Mouse (Mus musculus): ENCODE data around the gene Phkg2. TPM values are rescaled to one million over a fixed set of nuclear protein-coding genes. Genes with fewer than 3 reads are reported as not detected.

The Phkg2 gene
- polyA plus RNA-seq (2014; fragmentation: Nextera tagmentation; extraction: Ambion mirVana), result 54.8 and 61.6 TPM in 2 replicates

- Histone ChIP-seq H3K27ac (replicated peaks; ENCODE audit: low read depth, low read length) (peak within 1 kb of the TSS; percentile 81), H3K9me3 (ENCODE audit: control insufficient read depth, low read length) (no peaks in the 10 kb centered on the region), H3K4me2 (ENCODE audit: low read length) (peak within 1 kb of the TSS; percentile 79), H3K27me3 (ENCODE audit: control insufficient read depth, insufficient read depth, low read length) (no peaks in the 10 kb centered on the region), H3K4me1 (ENCODE audit: control insufficient read depth, insufficient read depth, low read length) (peaks cover 20% of the 10 kb centered on the region), H3K9ac (replicated peaks; ENCODE audit: low read length) (peak within 1 kb of the TSS; percentile 85), H3K4me3 (replicated peaks; ENCODE audit: low read depth, low read length) (peak within 1 kb of the TSS; percentile 69), H3K36me3 (ENCODE audit: control insufficient read depth, insufficient read depth, low read length) (peaks cover 26% of the 10 kb centered on the region)
- DNase-seq (peak; percentile 96), ATAC-seq (ENCODE audit: low FRiP score, low TSS enrichment) (peak; percentile 98)
- under 1% methylated on average over 17 of the region's 17 CpGs for WGBS
These were observed at the start of gene Phkg2 for GRCm38 (mm10) chr7:127572895-127573471. Gene Phkg2, plus strand, starts transcription at chr7:127573340.

GRCm38 (mm10) chr7:127541671-127542070 lies 31.5 kb upstream of the Phkg2 start:
- no peaks in the 10 kb centered on the region for H3K27me3 ChIP-seq (ENCODE audit: control insufficient read depth, insufficient read depth, low read length)
- H3K4me2 ChIP-seq (ENCODE audit: low read length), result no peak overlapping the region
- no peak overlapping the region for H3K27ac ChIP-seq (replicated peaks; ENCODE audit: low read depth, low read length)
- H3K9me3 ChIP-seq (ENCODE audit: control insufficient read depth, low read length), result no peaks in the 10 kb centered on the region
- no peaks in the 10 kb centered on the region for H3K4me1 ChIP-seq (ENCODE audit: control insufficient read depth, insufficient read depth, low read length)
- 95% methylated on average over 3 of the region's 3 CpGs for WGBS
- H3K9ac ChIP-seq (replicated peaks; ENCODE audit: low read length), result no peak overlapping the region
- no peak for DNase-seq
- peaks cover 93% of the 10 kb centered on the region for H3K36me3 ChIP-seq (ENCODE audit: control insufficient read depth, insufficient read depth, low read length)
- no peak overlapping the region for H3K4me3 ChIP-seq (replicated peaks; ENCODE audit: low read depth, low read length)
- no peak for ATAC-seq (ENCODE audit: low FRiP score, low TSS enrichment)

- Histone ChIP-seq H3K9ac (replicated peaks; ENCODE audit: low read length) (no peak overlapping the region), H3K4me3 (replicated peaks; ENCODE audit: low read depth, low read length) (no peak overlapping the region), H3K4me2 (ENCODE audit: low read length) (no peak overlapping the region), H3K27ac (replicated peaks; ENCODE audit: low read depth, low read length) (no peak overlapping the region), H3K27me3 (ENCODE audit: control insufficient read depth, insufficient read depth, low read length) (no peaks in the 10 kb centered on the region), H3K4me1 (ENCODE audit: control insufficient read depth, insufficient read depth, low read length) (no peaks in the 10 kb centered on the region), H3K36me3 (ENCODE audit: control insufficient read depth, insufficient read depth, low read length) (peaks cover 82% of the 10 kb centered on the region), H3K9me3 (ENCODE audit: control insufficient read depth, low read length) (no peaks in the 10 kb centered on the region)
- 93% methylated on average over 15 of the region's 15 CpGs for WGBS
- no peak for ATAC-seq (ENCODE audit: low FRiP score, low TSS enrichment)
- no peak for DNase-seq
These were observed 23.9 kb upstream of the Phkg2 start for GRCm38 (mm10) chr7:127549116-127549835.

GRCm38 (mm10) chr7:127551558-127551957 lies 21.6 kb upstream of the Phkg2 start:
- H3K4me2 ChIP-seq (ENCODE audit: low read length), result no peak overlapping the region
- H3K36me3 ChIP-seq (ENCODE audit: control insufficient read depth, insufficient read depth, low read length), result peaks cover 85% of the 10 kb centered on the region
- H3K9ac ChIP-seq (replicated peaks; ENCODE audit: low read length), result no peak overlapping the region
- DNase-seq (no peak), ATAC-seq (ENCODE audit: low FRiP score, low TSS enrichment) (no peak)
- H3K9me3 ChIP-seq (ENCODE audit: control insufficient read depth, low read length), result no peaks in the 10 kb centered on the region
- no peaks in the 10 kb centered on the region for H3K27me3 ChIP-seq (ENCODE audit: control insufficient read depth, insufficient read depth, low read length)
- H3K4me3 ChIP-seq (replicated peaks; ENCODE audit: low read depth, low read length), result no peak overlapping the region
- WGBS, result 96% methylated on average over 8 of the region's 8 CpGs
- H3K4me1 ChIP-seq (ENCODE audit: control insufficient read depth, insufficient read depth, low read length), result no peaks in the 10 kb centered on the region
- no peak overlapping the region for H3K27ac ChIP-seq (replicated peaks; ENCODE audit: low read depth, low read length)

- DNase-seq, result no peak
- Histone ChIP-seq H3K9ac (replicated peaks; ENCODE audit: low read length) (no peak overlapping the region), H3K36me3 (ENCODE audit: control insufficient read depth, insufficient read depth, low read length) (peaks cover 87% of the 10 kb centered on the region), H3K4me3 (replicated peaks; ENCODE audit: low read depth, low read length) (no peak overlapping the region), H3K4me1 (ENCODE audit: control insufficient read depth, insufficient read depth, low read length) (no peaks in the 10 kb centered on the region), H3K4me2 (ENCODE audit: low read length) (no peak overlapping the region), H3K9me3 (ENCODE audit: control insufficient read depth, low read length) (no peaks in the 10 kb centered on the region), H3K27ac (replicated peaks; ENCODE audit: low read depth, low read length) (no peak overlapping the region), H3K27me3 (ENCODE audit: control insufficient read depth, insufficient read depth, low read length) (no peaks in the 10 kb centered on the region)
- WGBS, result 93% methylated on average over 11 of the region's 11 CpGs
- no peak for ATAC-seq (ENCODE audit: low FRiP score, low TSS enrichment)
These were observed 12.6 kb upstream of the Phkg2 start for GRCm38 (mm10) chr7:127560580-127560979.

GRCm38 (mm10) chr7:127561340-127561858 lies 11.7 kb upstream of the Phkg2 start, which contains the start of gene Tmem265:
Gene Tmem265, plus strand, starts transcription at chr7:127561390.
- ATAC-seq (ENCODE audit: low FRiP score, low TSS enrichment) (no peak), DNase-seq (no peak)
- Histone ChIP-seq H3K36me3 (ENCODE audit: control insufficient read depth, insufficient read depth, low read length) (peaks cover 86% of the 10 kb centered on the region), H3K9me3 (ENCODE audit: control insufficient read depth, low read length) (no peaks in the 10 kb centered on the region), H3K4me3 (replicated peaks; ENCODE audit: low read depth, low read length) (no peak within 1 kb of the TSS), H3K27ac (replicated peaks; ENCODE audit: low read depth, low read length) (no peak within 1 kb of the TSS), H3K4me1 (ENCODE audit: control insufficient read depth, insufficient read depth, low read length) (no peaks in the 10 kb centered on the region), H3K9ac (replicated peaks; ENCODE audit: low read length) (no peak within 1 kb of the TSS), H3K4me2 (ENCODE audit: low read length) (no peak within 1 kb of the TSS), H3K27me3 (ENCODE audit: control insufficient read depth, insufficient read depth, low read length) (no peaks in the 10 kb centered on the region)
- 95% methylated on average over 5 of the region's 5 CpGs for WGBS

GRCm38 (mm10) chr7:127564381-127565150 lies 8.6 kb upstream of the Phkg2 start:
- 75% methylated on average over 6 of the region's 6 CpGs for WGBS
- H3K9ac ChIP-seq (replicated peaks; ENCODE audit: low read length), result no peak overlapping the region
- peak; percentile 12 for DNase-seq
- H3K9me3 ChIP-seq (ENCODE audit: control insufficient read depth, low read length), result no peaks in the 10 kb centered on the region
- no peak for ATAC-seq (ENCODE audit: low FRiP score, low TSS enrichment)
- no peak overlapping the region for H3K27ac ChIP-seq (replicated peaks; ENCODE audit: low read depth, low read length)
- no peak overlapping the region for H3K4me2 ChIP-seq (ENCODE audit: low read length)
- H3K4me1 ChIP-seq (ENCODE audit: control insufficient read depth, insufficient read depth, low read length), result no peaks in the 10 kb centered on the region
- peaks cover 77% of the 10 kb centered on the region for H3K36me3 ChIP-seq (ENCODE audit: control insufficient read depth, insufficient read depth, low read length)
- H3K27me3 ChIP-seq (ENCODE audit: control insufficient read depth, insufficient read depth, low read length), result no peaks in the 10 kb centered on the region
- no peak overlapping the region for H3K4me3 ChIP-seq (replicated peaks; ENCODE audit: low read depth, low read length)

- Histone ChIP-seq H3K4me1 (ENCODE audit: control insufficient read depth, insufficient read depth, low read length) (peaks cover 20% of the 10 kb centered on the region), H3K27me3 (ENCODE audit: control insufficient read depth, insufficient read depth, low read length) (no peaks in the 10 kb centered on the region), H3K4me3 (replicated peaks; ENCODE audit: low read depth, low read length) (peak overlapping the region; percentile 69), H3K27ac (replicated peaks; ENCODE audit: low read depth, low read length) (peak overlapping the region; percentile 81), H3K36me3 (ENCODE audit: control insufficient read depth, insufficient read depth, low read length) (peaks cover 28% of the 10 kb centered on the region), H3K9me3 (ENCODE audit: control insufficient read depth, low read length) (no peaks in the 10 kb centered on the region), H3K4me2 (ENCODE audit: low read length) (peak overlapping the region; percentile 79), H3K9ac (replicated peaks; ENCODE audit: low read length) (peak overlapping the region; percentile 85)
- 1% methylated on average over 28 of the region's 28 CpGs for WGBS
- ATAC-seq (ENCODE audit: low FRiP score, low TSS enrichment), result no peak
- no peak for DNase-seq
These were observed 416 bp downstream of the Phkg2 start for GRCm38 (mm10) chr7:127573503-127574008.
